Mouse (Mus musculus): Measurements from ENCODE around the gene Bcl7c.

DNA sequence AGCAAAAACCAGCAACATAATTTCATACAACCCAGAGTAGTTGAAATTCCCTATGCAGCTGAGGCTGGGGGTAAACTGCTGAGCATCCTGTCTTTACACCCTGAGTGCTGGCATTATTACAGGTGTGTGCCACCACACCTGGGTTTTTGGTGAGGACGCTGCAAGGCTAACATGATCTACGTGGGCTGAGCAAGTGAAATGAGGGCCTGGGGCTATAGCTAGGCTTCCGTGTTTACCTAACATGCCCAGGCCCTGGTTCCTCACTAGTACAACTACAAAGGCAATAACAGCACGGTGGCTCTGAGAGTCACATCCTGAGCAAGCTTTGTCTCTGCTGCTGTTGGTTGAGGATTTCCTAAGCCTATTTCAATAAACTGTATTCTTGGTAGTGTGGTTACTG, 31.1 kb downstream of the Bcl7c start:
- TF ChIP-seq CTCF (IDR thresholded peaks at IDR 0.05) = no peak
- no peak for TF ChIP-seq EP300 (IDR thresholded peaks at IDR 0.05)
